9 mouse cellular contexts compared by ENCODE assay signal in genomic region chr2:26495701-26496100, GRCm38 (mm10). TPM values are rescaled to one million over a fixed set of nuclear protein-coding genes. Genes with fewer than 3 reads are reported as not detected.
DNase-seq lines count a peak whose midpoint lies in the region; ATAC-seq and TF ChIP-seq lines count a peak whose summit lies in the region.
"Had no signal": no experiment of that assay in that cellular context is flagged by ENCODE, and none has a peak within 500 bp of the region (broad histone marks: within the 10 kb centered on the region; RNA-seq: fewer than 3 reads in every experiment).

No protein-coding gene starts in this region.

- no peak overlapping the region for H3K4me3 ChIP-seq in forebrain, embryonic 10.5 days
- H3K4me3 ChIP-seq in forebrain, postnatal 0 days (ENCODE audit: low read depth, low read length): no peak overlapping the region
- no peak overlapping the region for H3K4me3 ChIP-seq in lung, embryonic 14.5 days (ENCODE audit: low read depth, low read length)
- no peak overlapping the region for H3K4me3 ChIP-seq in heart, postnatal 0 days (ENCODE audit: low read depth, low read length)
- H3K4me3 ChIP-seq in midbrain, embryonic 16.5 days (ENCODE audit: low read depth, low read length): no peak overlapping the region

- 91% methylated on average over 2 of the region's 2 CpGs for whole genome bisulfite sequencing in forebrain, embryonic 10.5 days
- WGBS in forebrain, postnatal 0 days: 44% methylated on average over 2 of the region's 2 CpGs
- WGBS in lung, embryonic 14.5 days: 69% methylated on average over 2 of the region's 2 CpGs
- 68% methylated on average over 2 of the region's 2 CpGs for WGBS in heart, postnatal 0 days
- WGBS in midbrain, embryonic 16.5 days: 82% methylated on average over 2 of the region's 2 CpGs

- no peak overlapping the region for H3K4me2 ChIP-seq in forebrain, postnatal 0 days (ENCODE audit: low read depth)
- H3K4me2 ChIP-seq in lung, embryonic 14.5 days: no peak overlapping the region
- no peak overlapping the region for H3K4me2 ChIP-seq in heart, postnatal 0 days (ENCODE audit: low read depth, low read length)
- no peak overlapping the region; the same call in 1 of the 2 replicates for H3K4me2 ChIP-seq in midbrain, embryonic 16.5 days (ENCODE audit: low read length)

- peaks cover 100% of the 10 kb centered on the region for H3K4me1 ChIP-seq in forebrain, embryonic 10.5 days
- H3K4me1 ChIP-seq in forebrain, postnatal 0 days (ENCODE audit: insufficient read depth): peaks cover 16% of the 10 kb centered on the region
- peaks cover 47% of the 10 kb centered on the region for H3K4me1 ChIP-seq in lung, embryonic 14.5 days (ENCODE audit: insufficient read depth)
- H3K4me1 ChIP-seq in heart, postnatal 0 days (ENCODE audit: control insufficient read depth, insufficient read depth): peaks cover 45% of the 10 kb centered on the region
- H3K4me1 ChIP-seq in midbrain, embryonic 16.5 days (ENCODE audit: control insufficient read depth, insufficient read depth, low read length): peaks cover 42% of the 10 kb centered on the region

- H3K9ac ChIP-seq in forebrain, postnatal 0 days: no peak overlapping the region
- H3K9ac ChIP-seq in lung, embryonic 14.5 days: no peak overlapping the region
- H3K9ac ChIP-seq in heart, postnatal 0 days (replicated peaks; ENCODE audit: low read depth, low read length): no peak overlapping the region
- H3K9ac ChIP-seq in midbrain, embryonic 16.5 days (ENCODE audit: low read depth, low read length): no peak overlapping the region

- H3K9me3 ChIP-seq in forebrain, embryonic 10.5 days: no peaks in the 10 kb centered on the region
- no peaks in the 10 kb centered on the region for H3K9me3 ChIP-seq in forebrain, postnatal 0 days (ENCODE audit: low read length)
- no peaks in the 10 kb centered on the region for H3K9me3 ChIP-seq in lung, embryonic 14.5 days (ENCODE audit: low read depth, low read length)
- no peaks in the 10 kb centered on the region for H3K9me3 ChIP-seq in heart, postnatal 0 days (replicated peaks; ENCODE audit: control insufficient read depth, low read length)
- no peaks in the 10 kb centered on the region for H3K9me3 ChIP-seq in midbrain, embryonic 16.5 days (replicated peaks; ENCODE audit: control insufficient read depth, low read length, poor library complexity, severe bottlenecking)

- no peak for TF ChIP-seq EP300 in heart, postnatal 0 days (IDR thresholded peaks at IDR 0.05; ENCODE audit: low read depth)

- H3K36me3 ChIP-seq in forebrain, embryonic 10.5 days (replicated peaks): peaks cover 95% of the 10 kb centered on the region
- no peaks in the 10 kb centered on the region for H3K36me3 ChIP-seq in forebrain, postnatal 0 days (ENCODE audit: insufficient read depth)
- peaks cover 19% of the 10 kb centered on the region; the same call in 1 of the 2 replicates for H3K36me3 ChIP-seq in lung, embryonic 14.5 days (ENCODE audit: insufficient read depth)
- H3K36me3 ChIP-seq in heart, postnatal 0 days (replicated peaks; ENCODE audit: control insufficient read depth, insufficient read depth, low read length): peaks cover 4% of the 10 kb centered on the region; the same call in 1 of the 2 replicates
- no peaks in the 10 kb centered on the region for H3K36me3 ChIP-seq in midbrain, embryonic 16.5 days (ENCODE audit: control insufficient read depth, insufficient read depth, low read length)

- no peak for ATAC-seq in forebrain, postnatal 0 days
- ATAC-seq in lung, embryonic 14.5 days (ENCODE audit: insufficient read depth): no peak
- ATAC-seq in heart, postnatal 0 days (ENCODE audit: insufficient read depth, low read depth): no peak
- ATAC-seq in midbrain, embryonic 16.5 days: no peak

- H3K27me3 ChIP-seq in forebrain, embryonic 10.5 days (ENCODE audit: poor library complexity, severe bottlenecking): peaks cover 40% of the 10 kb centered on the region
- H3K27me3 ChIP-seq in forebrain, postnatal 0 days (ENCODE audit: insufficient read depth, low read length): no peaks in the 10 kb centered on the region
- no peaks in the 10 kb centered on the region for H3K27me3 ChIP-seq in lung, embryonic 14.5 days (ENCODE audit: insufficient read depth, low read length)
- no peaks in the 10 kb centered on the region for H3K27me3 ChIP-seq in heart, postnatal 0 days (ENCODE audit: control insufficient read depth, insufficient read depth, low read length)
- H3K27me3 ChIP-seq in midbrain, embryonic 16.5 days (ENCODE audit: control insufficient read depth, insufficient read depth, low read depth, low read length): no peaks in the 10 kb centered on the region

- H3K27ac ChIP-seq in forebrain, embryonic 10.5 days: peak overlapping the region; percentile 97
- no peak overlapping the region for H3K27ac ChIP-seq in forebrain, postnatal 0 days (ENCODE audit: low read depth, low read length)
- peak overlapping the region; percentile 78; the same call in 1 of the 2 replicates for H3K27ac ChIP-seq in lung, embryonic 14.5 days (ENCODE audit: low read depth)
- 0 out of 2 replicates have a peak overlapping the region, but pooled peaks have one; percentile 86 for H3K27ac ChIP-seq in heart, postnatal 0 days (ENCODE audit: low read depth)
- peak overlapping the region; percentile 66; the same call in 1 of the 2 replicates for H3K27ac ChIP-seq in midbrain, embryonic 16.5 days (ENCODE audit: low read length)

- no peak for TF ChIP-seq CTCF in forebrain, postnatal 0 days (IDR thresholded peaks at IDR 0.05; ENCODE audit: low read depth)
- TF ChIP-seq CTCF in lung, embryonic 14.5 days (IDR thresholded peaks at IDR 0.05; ENCODE audit: low read depth): no peak
- no peak for TF ChIP-seq CTCF in heart, postnatal 0 days (IDR thresholded peaks at IDR 0.05; ENCODE audit: low read depth)

- DNase-seq in forebrain, embryonic 10.5 days (ENCODE audit: extremely low spot score, low spot score): no peak
- no peak for DNase-seq in forebrain, postnatal 0 days
- no peak for DNase-seq in lung, embryonic 14.5 days
- no peak for DNase-seq in lung, postnatal 36 days
- no peak for DNase-seq in heart, postnatal 0 days (ENCODE audit: low spot score)
- no peak for DNase-seq in urinary bladder, postnatal 25 days (ENCODE audit: low spot score)
- no peak for DNase-seq in cerebellum, postnatal 25 days
- DNase-seq: thymus, postnatal 14 days had no signal

RNA-seq across cellular contexts. Expression of gene Notch1, which starts 20.8 kb away (rescaled TPM):
- polyA plus RNA-seq in forebrain, embryonic 10.5 days (2016; fragmentation: Nextera tagmentation; extraction: Ambion mirVana): 25.4 and 26.7 TPM in 2 replicates
- total RNA-seq in forebrain, postnatal 0 days (2014; rRNA removed): 23.8 and 38.7 TPM in 2 replicates
- polyA plus RNA-seq in forebrain, postnatal 0 days (2015; fragmentation: Nextera tagmentation; extraction: Ambion mirVana): 5.0 and 6.8 TPM in 2 replicates
- 37.7 and 44.0 TPM in 2 replicates for polyA plus RNA-seq in lung, embryonic 14.5 days (2014; fragmentation: Nextera tagmentation; extraction: Ambion mirVana)
- total RNA-seq in heart, postnatal 0 days (2014; rRNA removed; ENCODE audit: low replicate concordance): 54.0 and 63.3 TPM in 2 replicates
- polyA plus RNA-seq in heart, postnatal 0 days (2015; fragmentation: Nextera tagmentation; extraction: Ambion mirVana): 4.9 and 5.7 TPM in 2 replicates
- polyA plus RNA-seq in midbrain, embryonic 16.5 days (2015; fragmentation: Nextera tagmentation; extraction: Ambion mirVana): 10.7 and 11.4 TPM in 2 replicates

RNA-seq across cellular contexts. Expression of gene Sec16a, which starts 50.7 kb away (rescaled TPM):
- polyA plus RNA-seq in forebrain, embryonic 10.5 days (2016; fragmentation: Nextera tagmentation; extraction: Ambion mirVana): 27.0 and 29.8 TPM in 2 replicates
- total RNA-seq in forebrain, postnatal 0 days (2014; rRNA removed): 52.6 and 65.6 TPM in 2 replicates
- 9.0 and 10.9 TPM in 2 replicates for polyA plus RNA-seq in forebrain, postnatal 0 days (2015; fragmentation: Nextera tagmentation; extraction: Ambion mirVana)
- polyA plus RNA-seq in lung, embryonic 14.5 days (2014; fragmentation: Nextera tagmentation; extraction: Ambion mirVana): 36.0 and 36.5 TPM in 2 replicates
- total RNA-seq in heart, postnatal 0 days (2014; rRNA removed; ENCODE audit: low replicate concordance): 48.3 and 49.0 TPM in 2 replicates
- polyA plus RNA-seq in heart, postnatal 0 days (2015; fragmentation: Nextera tagmentation; extraction: Ambion mirVana): 7.1 and 7.5 TPM in 2 replicates
- 18.7 and 20.4 TPM in 2 replicates for polyA plus RNA-seq in midbrain, embryonic 16.5 days (2015; fragmentation: Nextera tagmentation; extraction: Ambion mirVana)
